Mouse (Mus musculus): ENCODE measurements around the gene Ankrd24. TPM values are rescaled to one million over a fixed set of nuclear protein-coding genes. Genes with fewer than 3 reads are reported as not detected.
A peak's percentile ranks its signal among the peaks of the same experiment; 100 is the strongest.
"Not testable (repeated sequence)": the region's sequence is repeated elsewhere in the genome, so short reads cannot be mapped to it uniquely, and the experiment has no call there.

The Ankrd24 gene
- total RNA-seq, 2 experiments from 2014 or later: 31.9 to 34.5 TPM

DNA sequence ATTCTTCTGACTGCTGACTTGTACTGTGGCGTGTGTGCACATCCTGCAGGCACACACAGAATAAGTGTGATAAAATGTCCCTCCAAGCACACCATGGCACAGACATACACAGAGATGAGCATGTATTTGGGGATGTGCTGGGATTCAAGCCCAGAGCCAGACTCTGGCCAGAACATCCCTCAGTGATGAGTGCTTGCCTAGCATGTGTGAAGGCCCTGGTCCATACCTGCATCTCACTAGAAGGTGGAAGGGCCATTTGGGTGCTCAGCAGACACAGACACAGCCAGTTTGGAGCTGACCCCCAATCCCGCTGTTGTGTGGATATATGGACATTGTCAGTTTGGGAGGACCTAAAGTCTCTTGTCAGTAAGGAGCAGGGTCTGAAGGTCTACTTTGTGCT, 13.2 kb downstream of the Ankrd24 start:
- no peak for DNase-seq (ENCODE audit: low spot score in 2 of 2)
- intact Hi-C loops (cut with DNase I): no loop called here

GRCm38 (mm10) chr10:81641978-81642647, 13.8 kb downstream of the Ankrd24 start:
- no peak for DNase-seq (ENCODE audit: low spot score in 2 of 2)
- intact Hi-C loops (cut with DNase I): no loop called here

GRCm38 (mm10) chr10:81642648-81643448, 14.5 kb downstream of the Ankrd24 start:
- no peak for DNase-seq (ENCODE audit: low spot score in 2 of 2)

DNA sequence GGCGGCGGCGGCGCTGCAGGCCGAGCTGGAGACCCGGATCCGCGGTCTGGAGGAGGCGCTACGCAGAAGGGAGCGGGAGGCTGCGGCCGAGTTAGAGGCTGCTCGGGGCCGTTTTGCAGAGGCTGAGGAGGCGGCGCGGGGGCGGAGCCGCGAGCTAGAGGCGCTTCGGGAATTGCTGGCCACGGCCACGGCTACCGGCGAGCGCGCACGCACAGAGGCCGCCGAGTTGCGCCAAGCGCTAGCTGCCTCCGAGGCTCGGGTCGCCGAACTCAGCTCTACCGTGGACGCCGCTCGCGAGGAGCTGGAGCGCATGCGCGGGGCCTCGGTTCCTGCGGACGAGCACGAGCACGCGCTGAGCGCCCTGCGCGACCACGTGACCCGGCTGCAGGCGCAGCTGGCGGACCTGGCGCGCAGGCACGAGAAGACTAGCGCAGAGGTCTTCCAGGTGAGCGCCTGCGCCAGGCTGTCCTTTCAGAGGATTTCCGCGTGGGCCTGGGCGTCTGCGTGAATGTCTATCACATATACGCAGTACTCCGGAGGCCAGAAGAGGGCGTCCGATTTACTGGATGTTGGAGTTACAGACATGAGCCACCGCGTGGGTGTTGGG, 15.2 kb downstream of the Ankrd24 start:
- peak; percentile 95 to 96 for DNase-seq (ENCODE audit: low spot score in 2 of 2)
- intact Hi-C loops (cut with DNase I): no loop called here

More at GRCm38 (mm10) chr10:81642648-81643448, 14.5 kb downstream of the Ankrd24 start:
- intact Hi-C loops (cut with DNase I): no loop called here

DNA sequence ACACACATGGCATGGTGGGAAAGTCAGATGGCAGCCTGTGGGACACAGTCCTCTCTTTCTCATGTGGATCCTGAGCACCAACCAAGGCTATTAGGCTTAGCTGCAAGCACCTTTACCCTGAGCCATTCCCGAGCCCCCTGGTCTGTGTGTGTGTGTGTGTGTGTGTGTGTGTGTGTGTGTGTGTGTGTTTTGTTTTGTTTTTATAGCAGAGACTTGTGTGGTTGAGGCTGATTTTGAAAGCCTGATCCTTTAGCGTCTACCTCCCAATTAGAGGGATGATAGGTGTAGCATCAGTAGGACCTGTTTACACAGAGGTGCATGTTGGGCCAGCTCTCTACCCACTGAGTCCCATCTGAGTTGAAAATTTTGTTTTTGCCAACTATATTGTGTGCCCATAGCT, 15.8 kb downstream of the Ankrd24 start:
- DNase-seq (ENCODE audit: low spot score in 2 of 2): no peak
- intact Hi-C loops (cut with DNase I): no loop called here

- intact Hi-C loops (cut with DNase I): no loop called here
- no peak for DNase-seq (ENCODE audit: low spot score in 2 of 2)
These were observed 16.4 kb downstream of the Ankrd24 start for GRCm38 (mm10) chr10:81644716-81645115.

GRCm38 (mm10) chr10:81645391-81645790, 17.1 kb downstream of the Ankrd24 start:
- intact Hi-C loops (cut with DNase I): no loop called here
- DNase-seq (ENCODE audit: low spot score in 2 of 2): no peak

DNA sequence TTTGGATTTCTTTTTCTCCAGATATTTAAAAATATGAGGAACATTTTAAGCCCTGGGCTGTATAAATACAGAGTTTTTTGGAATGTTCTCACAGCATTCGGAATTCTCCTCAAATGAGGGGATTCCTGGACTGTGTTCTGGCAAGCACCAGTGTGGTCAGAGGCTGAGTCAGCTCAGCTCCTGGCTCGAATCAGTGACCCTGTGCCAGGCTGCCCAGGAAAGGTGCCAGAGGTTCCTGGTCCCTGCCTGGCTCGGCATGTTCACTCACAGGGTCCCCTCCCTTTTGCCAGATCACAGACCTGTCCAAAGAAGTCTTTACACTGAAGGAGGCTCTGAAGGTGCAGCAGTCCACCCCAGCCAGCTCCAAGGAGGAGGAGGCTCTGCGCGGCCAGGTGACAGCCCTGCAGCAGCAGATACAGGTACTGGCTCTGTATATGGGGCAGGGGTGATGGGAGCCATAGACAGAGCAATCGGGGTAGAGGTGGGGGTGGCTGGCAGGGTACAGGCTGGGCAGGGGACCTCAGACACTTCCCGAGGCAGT, 17.7 kb downstream of the Ankrd24 start:
- intact Hi-C loops (cut with DNase I): no loop called here

DNA sequence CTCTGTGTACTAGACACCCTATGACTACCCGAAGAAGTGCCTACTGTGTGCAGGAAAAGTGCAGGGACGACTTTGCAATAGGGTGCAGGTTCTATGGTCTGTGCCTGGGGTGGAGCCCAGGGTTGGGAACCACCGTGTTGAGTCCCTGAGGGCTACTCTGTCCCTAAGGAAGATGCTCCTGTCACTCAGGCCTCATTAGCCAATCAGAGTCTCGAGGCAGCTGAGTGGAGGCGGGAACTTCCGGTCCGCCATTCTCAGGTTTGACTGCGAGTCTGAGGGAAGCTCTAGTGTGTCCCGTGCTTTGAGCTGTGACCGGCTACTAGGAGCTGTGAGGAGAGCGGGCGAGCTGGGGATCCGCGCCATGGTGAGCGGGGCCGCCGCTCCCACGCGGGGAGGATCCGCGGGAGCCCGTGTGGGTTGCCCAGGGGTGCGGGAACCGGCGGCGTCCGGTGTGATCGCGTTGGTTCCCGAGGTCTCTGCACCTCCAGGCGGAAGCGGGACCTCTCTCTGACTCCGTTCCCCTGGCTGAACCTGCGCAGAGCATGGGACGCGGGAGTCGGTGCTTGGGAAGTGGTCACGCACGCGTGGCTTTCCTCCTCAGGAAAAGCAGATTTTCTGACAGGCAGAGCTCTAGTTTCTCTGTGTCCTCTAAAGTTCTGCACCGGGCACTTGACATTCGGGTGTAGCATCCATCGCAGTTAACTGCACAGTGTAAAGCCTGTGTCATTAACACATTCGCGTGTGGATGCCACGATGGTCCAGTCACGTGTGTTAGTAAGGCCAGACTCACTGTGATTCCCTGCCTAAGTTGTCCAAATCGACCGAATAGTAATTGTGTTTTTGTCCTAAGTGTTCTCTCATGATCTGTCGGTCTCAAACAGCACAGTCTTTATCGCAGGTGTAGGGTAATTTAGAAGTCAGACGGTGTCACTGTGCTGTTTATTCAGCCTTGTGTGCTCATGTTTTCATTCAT, 20.7 kb downstream of the Ankrd24 start, which contains the start of gene Gm10778:
TSS of gene Gm10778 (plus strand) at position 257 of the 973 bp plus-strand sequence.
- intact Hi-C loops (cut with DNase I): not testable (repeated sequence)
- peak; percentile 89 to 91 for DNase-seq (ENCODE audit: low spot score in 2 of 2)

More for the DNA sequence above, 17.7 kb downstream of the Ankrd24 start:
- DNase-seq (ENCODE audit: low spot score in 2 of 2): no peak

DNA sequence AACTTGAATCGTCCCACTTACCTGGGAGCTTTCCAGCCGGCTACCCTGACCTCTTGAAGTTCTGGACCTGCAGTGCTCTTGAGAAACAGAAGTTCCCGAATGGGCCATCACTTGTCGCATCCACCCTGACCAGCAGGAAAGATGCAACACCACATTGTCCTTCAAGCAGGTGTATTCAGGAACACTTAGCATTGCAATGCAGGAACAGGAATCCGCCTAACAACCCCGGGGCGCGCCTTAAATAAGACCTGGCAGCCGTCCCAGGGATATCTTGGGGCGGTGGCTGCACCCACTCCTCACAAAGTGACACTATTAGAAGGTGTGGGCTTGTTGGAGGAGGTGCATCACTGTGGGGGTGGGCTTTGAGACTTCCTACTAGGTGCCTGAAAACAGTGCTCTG, 26.8 kb downstream of the Ankrd24 start:
- peak in 1 of 2 experiments; percentile 0 for DNase-seq (ENCODE audit: low spot score in 2 of 2)
- intact Hi-C loops (cut with DNase I): no loop called here

- no peak for DNase-seq (ENCODE audit: low spot score in 2 of 2)
- intact Hi-C loops (cut with DNase I): no loop called here
These were observed 27.8 kb downstream of the Ankrd24 start for GRCm38 (mm10) chr10:81656174-81656573.

DNA sequence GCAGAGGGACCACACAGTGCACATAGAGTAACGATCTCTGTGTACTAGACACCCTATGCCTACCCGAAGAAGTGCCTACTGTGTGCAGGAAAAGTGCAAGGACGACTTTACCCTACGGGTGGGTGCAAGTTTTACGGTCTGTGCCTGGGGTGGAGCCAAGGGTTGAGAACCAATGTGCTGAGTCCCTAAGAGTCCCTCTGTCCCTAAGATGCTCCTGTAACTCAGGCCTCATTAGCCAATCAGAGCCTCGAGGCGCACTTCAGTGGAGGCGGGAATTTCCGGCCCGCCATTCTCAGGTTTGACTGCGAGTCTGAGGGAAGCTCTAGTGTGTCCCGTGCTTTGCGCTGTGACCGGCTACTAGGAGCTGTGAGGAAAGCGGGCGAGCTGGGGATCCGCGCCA, 58.8 kb downstream of the Ankrd24 start:
- DNase-seq (ENCODE audit: low spot score in 2 of 2); intact Hi-C loops (cut with DNase I): not testable (repeated sequence)

Other genes with a start within 250 kb of the Ankrd24 start
- 10 to 100 TPM; 82.4 to 88.6 TPM for gene Dohh, start 244.1 kb upstream of the Ankrd24 start, total RNA-seq (2021)
- 1 to 10 TPM; 2.4 to 3.2 TPM for gene Gm48551, start 244.1 kb upstream of the Ankrd24 start, total RNA-seq (2021)
- gene Gm48552, start 239.5 kb upstream of the Ankrd24 start, total RNA-seq (2021): 1 to 10 TPM; 2.8 to 4.7 TPM
- gene Smim24, start 235.5 kb upstream of the Ankrd24 start, total RNA-seq (2021): 1 to 10 TPM; 1.8 to 1.9 TPM
- gene Nfic, start 172.9 kb upstream of the Ankrd24 start, total RNA-seq (2021): 10 to 100 TPM; 67.0 to 69.8 TPM
- gene Celf5, start 145.8 kb upstream of the Ankrd24 start, total RNA-seq (2021): 100 to 1,000 TPM; 280 to 299 TPM
- 100 to 1,000 TPM in 1 of 2 experiments, 10 to 100 TPM in 1; 80.2 to 104 TPM for gene Ncln, start 132.1 kb upstream of the Ankrd24 start, total RNA-seq (2021)
- under 1 TPM; 0.33 to 0.44 TPM for gene S1pr4, start 128.4 kb upstream of the Ankrd24 start, total RNA-seq (2021)
- gene Gna15, start 104.3 kb upstream of the Ankrd24 start, total RNA-seq (2021): 1 to 10 TPM; 2.2 to 3.2 TPM
- 100 to 1,000 TPM; 102 to 109 TPM for gene Gna11, start 83.3 kb upstream of the Ankrd24 start, total RNA-seq (2021)
- 100 to 1,000 TPM; 573 to 615 TPM for gene Aes, start 69.1 kb upstream of the Ankrd24 start, total RNA-seq (2021)
- gene Tle2, start 54.0 kb upstream of the Ankrd24 start, total RNA-seq (2021): 10 to 100 TPM; 14.1 to 15.9 TPM
- gene Tle6, start 27.5 kb upstream of the Ankrd24 start, total RNA-seq (2021): 1 to 10 TPM; 1.3 to 2.7 TPM
- 1 to 10 TPM; 1.9 to 2.2 TPM for gene BC025920, start 22.3 kb upstream of the Ankrd24 start, total RNA-seq (2021)
- gene Sirt6, start 743 bp upstream of the Ankrd24 start, total RNA-seq (2021): 10 to 100 TPM; 23.6 to 25.1 TPM
- 1 to 10 TPM; 4.8 TPM for gene Gm10778, start 20.5 kb downstream of the Ankrd24 start, total RNA-seq (2021)
- 10 to 100 TPM; 10.1 to 11.3 TPM for gene Zfp433, start 76.3 kb downstream of the Ankrd24 start, total RNA-seq (2021)
- 1 to 10 TPM; 6.4 to 6.8 TPM for gene Gm3055, start 142.6 kb downstream of the Ankrd24 start, total RNA-seq (2021)
- gene Gm4767, start 183.6 kb downstream of the Ankrd24 start, total RNA-seq (2021): 1 to 10 TPM; 2.2 to 2.4 TPM
- gene Gm32687, start 235.4 kb downstream of the Ankrd24 start, total RNA-seq (2021): 1 to 10 TPM; 2.9 to 3.1 TPM